Mouse (Mus musculus): ENCODE data around the gene Pank4. TPM values are rescaled to one million over a fixed set of nuclear protein-coding genes. Genes with fewer than 3 reads are reported as not detected.

The Pank4 gene
- polyA plus RNA-seq, 1 experiment = 22.2 TPM

- peaks cover 96% of the 10 kb centered on the region for H3K27me3 ChIP-seq (ENCODE audit: control insufficient read depth, insufficient read depth, insufficient read length)
These were observed 41.4 kb downstream of the Pank4 start for GRCm38 (mm10) chr4:155005278-155005677.

GRCm38 (mm10) chr4:155006296-155006695, 42.4 kb downstream of the Pank4 start:
- Histone ChIP-seq H3K36me3 (ENCODE audit: control insufficient read depth, insufficient read depth) (no peaks in the 10 kb centered on the region), H3K79me2 (ENCODE audit: control insufficient read depth, insufficient read depth) (no peaks in the 10 kb centered on the region), H3K27me3 (ENCODE audit: control insufficient read depth, insufficient read depth, insufficient read length) (peaks cover 95% of the 10 kb centered on the region), H3ac (ENCODE audit: control insufficient read depth, insufficient read length, low read depth) (no peak overlapping the region), H3K79me3 (ENCODE audit: low read depth) (no peaks in the 10 kb centered on the region), H3K4me3 (ENCODE audit: insufficient read depth, poor library complexity, severe bottlenecking) (no peak overlapping the region)
- TF ChIP-seq CEBPB (IDR thresholded peaks at IDR 0.05; ENCODE audit: low read depth) (no peak), MYOG (IDR thresholded peaks at IDR 0.05; ENCODE audit: control insufficient read depth, extremely low read depth, insufficient read length) (no peak), MYOD1 (IDR thresholded peaks at IDR 0.05; ENCODE audit: control insufficient read depth, insufficient read length, low read depth) (no peak), USF1 (IDR thresholded peaks at IDR 0.05; ENCODE audit: low read depth) (no peak), CTCF (IDR thresholded peaks at IDR 0.05; ENCODE audit: control insufficient read depth, insufficient read depth, insufficient read length) (no peak), MAX (IDR thresholded peaks at IDR 0.05) (no peak)

More at GRCm38 (mm10) chr4:155005278-155005677, 41.4 kb downstream of the Pank4 start:
- TF ChIP-seq FOSL1 (IDR thresholded peaks at IDR 0.05; ENCODE audit: insufficient read depth, low read length, poor library complexity, severe bottlenecking) = no peak
- TF ChIP-seq USF1 (IDR thresholded peaks at IDR 0.05; ENCODE audit: low read depth) = no peak
- TF ChIP-seq MAX (IDR thresholded peaks at IDR 0.05) = no peak
- Histone ChIP-seq H3ac (ENCODE audit: control insufficient read depth, insufficient read length, low read depth) (no peak overlapping the region), H3K4me3 (ENCODE audit: insufficient read depth, poor library complexity, severe bottlenecking) (no peak overlapping the region), H3K79me2 (ENCODE audit: control insufficient read depth, insufficient read depth) (no peaks in the 10 kb centered on the region), H3K79me3 (ENCODE audit: low read depth) (no peaks in the 10 kb centered on the region), H3K36me3 (ENCODE audit: control insufficient read depth, insufficient read depth) (no peaks in the 10 kb centered on the region)

- no peaks in the 10 kb centered on the region for H3K79me3 ChIP-seq (ENCODE audit: low read depth)
- H3ac ChIP-seq (ENCODE audit: control insufficient read depth, insufficient read length, low read depth) = no peak overlapping the region
- peaks cover 86% of the 10 kb centered on the region for H3K27me3 ChIP-seq (ENCODE audit: control insufficient read depth, insufficient read depth, insufficient read length)
- no peaks in the 10 kb centered on the region for H3K79me2 ChIP-seq (ENCODE audit: control insufficient read depth, insufficient read depth)
- no peaks in the 10 kb centered on the region for H3K36me3 ChIP-seq (ENCODE audit: control insufficient read depth, insufficient read depth)
- H3K4me3 ChIP-seq (ENCODE audit: insufficient read depth, poor library complexity, severe bottlenecking) = no peak overlapping the region
- TF ChIP-seq MYOG (IDR thresholded peaks at IDR 0.05; ENCODE audit: control insufficient read depth, extremely low read depth, insufficient read length) (no peak), USF1 (IDR thresholded peaks at IDR 0.05; ENCODE audit: low read depth) (no peak), MYOD1 (IDR thresholded peaks at IDR 0.05; ENCODE audit: control insufficient read depth, insufficient read length, low read depth) (no peak), FOSL1 (IDR thresholded peaks at IDR 0.05; ENCODE audit: insufficient read depth, low read length, poor library complexity, severe bottlenecking) (no peak), CTCF (IDR thresholded peaks at IDR 0.05; ENCODE audit: control insufficient read depth, insufficient read depth, insufficient read length) (no peak), MAX (IDR thresholded peaks at IDR 0.05) (no peak), CEBPB (IDR thresholded peaks at IDR 0.05; ENCODE audit: low read depth) (no peak)
These were observed 43.7 kb downstream of the Pank4 start for GRCm38 (mm10) chr4:155007641-155008040.

- no peak overlapping the region for H3ac ChIP-seq (ENCODE audit: control insufficient read depth, insufficient read length, low read depth)
- no peaks in the 10 kb centered on the region for H3K79me3 ChIP-seq (ENCODE audit: low read depth)
- H3K27me3 ChIP-seq (ENCODE audit: control insufficient read depth, insufficient read depth, insufficient read length) = peaks cover 83% of the 10 kb centered on the region
- no peaks in the 10 kb centered on the region for H3K36me3 ChIP-seq (ENCODE audit: control insufficient read depth, insufficient read depth)
- no peak overlapping the region for H3K4me3 ChIP-seq (ENCODE audit: insufficient read depth, poor library complexity, severe bottlenecking)
- H3K79me2 ChIP-seq (ENCODE audit: control insufficient read depth, insufficient read depth) = no peaks in the 10 kb centered on the region
- TF ChIP-seq CTCF (IDR thresholded peaks at IDR 0.05; ENCODE audit: control insufficient read depth, insufficient read depth, insufficient read length) = no peak
- TF ChIP-seq CEBPB (IDR thresholded peaks at IDR 0.05; ENCODE audit: low read depth) = no peak
- no peak for TF ChIP-seq USF1 (IDR thresholded peaks at IDR 0.05; ENCODE audit: low read depth)
- no peak for TF ChIP-seq MYOG (IDR thresholded peaks at IDR 0.05; ENCODE audit: control insufficient read depth, extremely low read depth, insufficient read length)
- no peak for TF ChIP-seq FOSL1 (IDR thresholded peaks at IDR 0.05; ENCODE audit: insufficient read depth, low read length, poor library complexity, severe bottlenecking)
- no peak for TF ChIP-seq MAX (IDR thresholded peaks at IDR 0.05)
- no peak for TF ChIP-seq MYOD1 (IDR thresholded peaks at IDR 0.05; ENCODE audit: control insufficient read depth, insufficient read length, low read depth)
These were observed 44.2 kb downstream of the Pank4 start for GRCm38 (mm10) chr4:155008075-155008474.

- Histone ChIP-seq H3K4me3 (ENCODE audit: insufficient read depth, poor library complexity, severe bottlenecking) (no peak overlapping the region), H3K27me3 (ENCODE audit: control insufficient read depth, insufficient read depth, insufficient read length) (peaks cover 84% of the 10 kb centered on the region), H3K79me3 (ENCODE audit: low read depth) (no peaks in the 10 kb centered on the region), H3K36me3 (ENCODE audit: control insufficient read depth, insufficient read depth) (no peaks in the 10 kb centered on the region), H3K79me2 (ENCODE audit: control insufficient read depth, insufficient read depth) (no peaks in the 10 kb centered on the region), H3ac (ENCODE audit: control insufficient read depth, insufficient read length, low read depth) (no peak overlapping the region)
- no peak for TF ChIP-seq MYOG (IDR thresholded peaks at IDR 0.05; ENCODE audit: control insufficient read depth, extremely low read depth, insufficient read length)
- TF ChIP-seq MYOD1 (IDR thresholded peaks at IDR 0.05; ENCODE audit: control insufficient read depth, insufficient read length, low read depth) = no peak
- no peak for TF ChIP-seq CEBPB (IDR thresholded peaks at IDR 0.05; ENCODE audit: low read depth)
- TF ChIP-seq CTCF (IDR thresholded peaks at IDR 0.05; ENCODE audit: control insufficient read depth, insufficient read depth, insufficient read length) = no peak
- TF ChIP-seq MAX (IDR thresholded peaks at IDR 0.05) = no peak
- no peak for TF ChIP-seq FOSL1 (IDR thresholded peaks at IDR 0.05; ENCODE audit: insufficient read depth, low read length, poor library complexity, severe bottlenecking)
- no peak for TF ChIP-seq USF1 (IDR thresholded peaks at IDR 0.05; ENCODE audit: low read depth)
These were observed 45.3 kb downstream of the Pank4 start for GRCm38 (mm10) chr4:155009216-155009615.

- Histone ChIP-seq H3K79me2 (ENCODE audit: control insufficient read depth, insufficient read depth) (no peaks in the 10 kb centered on the region), H3K36me3 (ENCODE audit: control insufficient read depth, insufficient read depth) (no peaks in the 10 kb centered on the region), H3ac (ENCODE audit: control insufficient read depth, insufficient read length, low read depth) (no peak overlapping the region), H3K4me3 (ENCODE audit: insufficient read depth, poor library complexity, severe bottlenecking) (no peak overlapping the region), H3K27me3 (ENCODE audit: control insufficient read depth, insufficient read depth, insufficient read length) (peaks cover 84% of the 10 kb centered on the region), H3K79me3 (ENCODE audit: low read depth) (no peaks in the 10 kb centered on the region)
- no peak for TF ChIP-seq MAX (IDR thresholded peaks at IDR 0.05)
- no peak for TF ChIP-seq CEBPB (IDR thresholded peaks at IDR 0.05; ENCODE audit: low read depth)
- TF ChIP-seq FOSL1 (IDR thresholded peaks at IDR 0.05; ENCODE audit: insufficient read depth, low read length, poor library complexity, severe bottlenecking) = no peak
- TF ChIP-seq MYOD1 (IDR thresholded peaks at IDR 0.05; ENCODE audit: control insufficient read depth, insufficient read length, low read depth) = no peak
- no peak for TF ChIP-seq MYOG (IDR thresholded peaks at IDR 0.05; ENCODE audit: control insufficient read depth, extremely low read depth, insufficient read length)
- no peak for TF ChIP-seq USF1 (IDR thresholded peaks at IDR 0.05; ENCODE audit: low read depth)
These were observed 46.9 kb downstream of the Pank4 start for GRCm38 (mm10) chr4:155010870-155011269.
